Mouse (Mus musculus): ENCODE data around the gene Adap2.

GRCm38 (mm10) chr11:80190280-80190679 is 36.4 kb downstream of the Adap2 start:
- no peak for TF ChIP-seq POLR2A (IDR thresholded peaks at IDR 0.05; ENCODE audit: low read depth, low read length)
- TF ChIP-seq TCF12 (IDR thresholded peaks at IDR 0.05; ENCODE audit: low read depth, low read length) = no peak
- TF ChIP-seq EP300 (IDR thresholded peaks at IDR 0.05; ENCODE audit: low read length) = no peak
- no peak for TF ChIP-seq CTCF (conservative IDR thresholded peaks at IDR 0.05 in 1 of 2, IDR thresholded peaks at IDR 0.05 in 1 of 2; ENCODE audit: low read depth in 2 of 2, low read length in 2 of 2)

All from CH12.LX (cell line).